Mouse (Mus musculus) thymus, postnatal 36 days (tissue): ENCODE results near the gene Svopl.
A peak's percentile ranks its signal among the peaks of the same experiment; 100 is the strongest.

ENCODE experiments used
- DNase-seq, 2 experiments: peaks; one replicate each; pipeline ENCODE4 v3.0.0; 2022; ENCODE audit warnings: mixed read lengths in 2 of 2

The Svopl gene

DNA sequence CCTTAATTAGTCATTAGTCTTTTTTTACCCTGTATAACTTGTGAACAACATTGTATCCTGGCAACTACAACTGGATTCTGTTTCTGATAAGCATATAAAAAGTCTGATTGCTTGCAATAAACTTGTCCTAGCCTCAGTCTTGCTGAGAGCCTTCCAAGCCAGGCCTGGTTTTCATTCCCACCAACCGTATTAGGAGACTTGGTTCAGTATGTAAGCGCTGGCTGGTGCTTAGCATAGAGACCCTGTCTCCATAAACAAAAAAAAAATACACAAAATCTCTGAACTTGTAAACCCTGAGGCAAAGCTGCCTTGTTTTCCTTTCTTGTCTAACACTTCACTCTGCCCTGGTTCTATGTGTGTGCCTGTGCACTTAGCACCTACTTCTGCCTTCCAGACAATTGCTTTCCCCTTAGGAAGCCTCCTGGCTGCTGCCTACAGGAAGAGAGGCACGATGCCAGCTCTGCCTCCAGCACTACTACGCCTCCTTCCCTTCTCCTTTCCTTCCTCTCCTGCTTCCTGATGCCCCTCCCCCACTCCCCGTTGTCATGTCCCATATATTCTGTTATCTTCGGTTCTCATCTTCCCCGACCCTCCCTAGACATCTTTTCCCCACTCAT, 14.8 kb downstream of the Svopl start:
- no peak for DNase-seq

DNA sequence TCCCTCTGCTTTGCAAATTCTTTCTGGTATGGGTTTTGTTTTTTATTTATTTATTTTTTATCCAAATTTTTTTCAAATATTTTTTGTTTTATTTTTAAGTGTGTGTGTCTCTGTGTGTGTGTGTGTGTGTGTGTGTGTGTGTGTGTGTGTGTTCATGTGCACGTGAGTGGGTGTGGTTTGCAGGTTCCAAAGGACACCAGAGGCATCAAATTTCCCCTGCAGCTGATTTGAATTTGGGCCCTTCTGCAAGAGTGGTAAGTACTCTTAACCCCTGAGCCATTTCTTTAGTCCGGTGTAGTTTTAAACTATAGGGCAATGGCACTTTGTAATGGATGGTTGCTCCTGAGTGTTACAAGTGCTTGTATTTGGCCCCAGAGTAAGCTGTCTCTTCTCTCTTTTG, 18.6 kb downstream of the Svopl start:
- no peak for DNase-seq

DNA sequence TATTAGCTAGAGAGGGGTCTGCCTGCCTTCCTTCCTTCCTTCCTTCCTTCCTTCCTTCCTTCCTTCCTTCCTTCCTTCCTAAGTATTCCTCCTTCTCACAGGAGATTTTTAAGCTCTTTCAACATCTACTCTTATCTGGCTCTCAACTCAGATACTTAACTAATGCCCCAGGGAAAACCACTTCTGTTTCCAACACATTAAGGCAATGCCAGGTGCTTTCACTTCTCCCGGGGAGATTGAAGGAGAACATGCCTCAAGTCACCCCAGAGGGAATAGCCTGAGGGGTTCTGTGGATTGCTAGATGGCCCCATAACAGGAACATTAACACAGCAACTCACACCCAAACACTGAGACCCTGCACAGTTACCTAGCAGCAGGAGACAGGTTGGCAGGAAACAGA, 19.0 kb downstream of the Svopl start:
- DNase-seq, result no peak

DNA sequence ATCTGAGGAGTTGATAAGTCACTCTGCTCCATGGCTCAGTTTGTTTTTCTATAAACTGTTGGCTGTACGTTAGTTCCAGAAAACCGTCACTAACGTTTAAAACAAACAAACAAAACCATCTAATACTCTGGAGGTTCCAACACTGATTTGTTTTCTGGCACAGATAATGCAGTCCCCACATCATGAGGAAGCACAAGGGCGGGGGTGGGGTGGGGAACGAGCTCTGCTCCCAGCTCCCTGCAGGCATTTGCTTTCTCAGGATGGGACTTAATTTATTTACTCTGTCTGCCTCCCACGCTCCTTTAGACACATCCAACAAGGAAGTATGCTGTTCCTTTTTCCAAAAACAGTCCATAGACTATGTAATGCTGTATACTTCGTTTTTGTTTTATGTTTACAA, 23.5 kb downstream of the Svopl start:
- DNase-seq, result no peak

DNA sequence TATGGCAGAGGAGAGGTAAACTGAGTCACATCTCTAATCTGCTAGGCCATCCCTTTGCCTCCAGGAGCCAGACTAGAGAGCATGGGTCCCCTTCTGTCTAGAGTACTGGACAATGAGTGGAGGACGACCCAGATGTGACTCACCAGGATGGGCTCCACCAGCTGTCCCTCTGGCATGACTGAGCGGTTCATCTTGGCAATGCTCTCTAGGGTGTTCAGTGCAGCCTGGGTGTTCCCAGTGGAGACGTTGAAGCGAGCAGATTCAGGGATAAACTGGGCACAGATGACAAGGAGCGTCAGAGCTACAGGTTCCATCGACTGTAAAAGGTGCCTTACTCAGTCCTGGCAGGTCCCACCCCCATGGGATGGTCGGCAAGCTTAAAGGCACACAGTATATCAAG, 25.4 kb downstream of the Svopl start:
- no peak for DNase-seq

DNA sequence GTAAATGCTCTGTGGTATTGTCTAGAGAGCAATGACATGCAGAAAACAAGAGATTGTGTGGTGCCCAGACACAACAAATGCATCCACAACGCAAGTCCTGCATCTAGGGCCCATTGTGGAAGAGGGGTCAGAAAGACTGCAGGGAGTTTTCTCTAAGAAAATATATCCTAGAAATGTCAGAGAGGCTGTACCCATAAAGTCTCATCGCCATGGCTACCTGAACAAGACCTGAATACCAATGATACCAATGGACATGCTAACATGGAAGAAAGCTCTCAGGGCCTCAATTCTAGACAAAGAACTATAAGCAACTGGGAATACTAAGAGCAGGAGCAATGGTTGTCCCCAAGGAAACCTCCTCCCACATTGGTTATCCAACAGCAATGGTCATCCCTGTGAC, 34.0 kb downstream of the Svopl start:
- DNase-seq, result no peak

DNA sequence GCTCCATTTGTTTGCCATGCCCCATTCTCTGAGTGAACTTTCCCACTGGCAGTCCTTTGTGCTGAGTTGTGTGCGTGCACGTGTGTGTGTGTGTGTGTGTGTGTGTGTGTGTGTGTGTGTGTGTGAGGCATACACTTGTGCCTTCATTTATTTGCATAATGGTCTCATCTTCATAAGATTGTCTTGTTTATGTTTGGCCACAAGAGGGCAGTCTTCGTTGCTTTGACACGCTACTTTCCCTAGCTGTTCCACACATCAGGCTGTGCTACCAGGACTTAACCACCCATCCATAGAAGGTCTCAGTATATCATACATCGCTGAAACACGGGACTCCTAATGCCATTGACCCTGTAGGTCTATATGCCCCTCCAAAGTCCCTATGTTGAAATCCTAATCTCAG, 39.3 kb downstream of the Svopl start:
- DNase-seq, result peak; percentile 11 to 21

DNA sequence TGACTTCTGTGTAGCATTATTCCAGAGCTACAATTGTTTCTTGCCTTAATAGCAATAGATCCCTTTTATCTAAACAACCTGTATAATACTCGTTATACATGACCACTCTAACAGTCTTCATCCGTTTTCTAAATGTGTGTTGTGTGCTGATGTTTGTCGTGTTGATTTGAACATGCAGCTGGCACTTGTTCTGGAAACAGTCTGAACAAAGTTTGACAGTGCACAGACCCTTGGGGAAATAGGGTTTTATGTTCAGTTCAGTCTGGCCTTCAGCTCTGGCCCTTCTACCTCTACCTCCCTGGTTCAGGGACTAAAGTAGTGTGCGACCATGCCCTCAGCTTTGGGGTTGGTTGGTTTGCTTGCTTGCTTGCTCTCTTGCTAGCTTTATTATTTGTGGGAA, 79.4 kb downstream of the Svopl start:
- DNase-seq, result no peak

DNA sequence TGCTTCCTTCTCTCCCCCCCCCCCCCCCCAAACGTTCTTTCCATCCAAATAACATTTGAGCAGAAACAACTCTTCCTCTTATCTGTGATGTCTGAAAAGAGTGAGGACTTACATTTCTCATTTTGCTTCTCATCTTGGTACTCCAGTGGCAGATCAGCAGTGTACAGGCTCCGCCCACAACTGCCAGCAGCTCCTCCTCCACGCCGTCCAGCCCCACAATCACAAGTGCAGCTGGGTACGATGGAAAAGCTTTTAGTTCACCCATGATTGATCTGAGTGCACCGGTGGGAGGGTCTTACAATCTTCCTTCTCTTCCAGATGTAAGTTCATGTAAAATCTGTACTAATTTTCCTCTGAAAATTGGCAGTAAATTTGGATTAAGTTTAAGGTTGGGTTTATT, 95.5 kb downstream of the Svopl start:
- DNase-seq, result no peak

DNA sequence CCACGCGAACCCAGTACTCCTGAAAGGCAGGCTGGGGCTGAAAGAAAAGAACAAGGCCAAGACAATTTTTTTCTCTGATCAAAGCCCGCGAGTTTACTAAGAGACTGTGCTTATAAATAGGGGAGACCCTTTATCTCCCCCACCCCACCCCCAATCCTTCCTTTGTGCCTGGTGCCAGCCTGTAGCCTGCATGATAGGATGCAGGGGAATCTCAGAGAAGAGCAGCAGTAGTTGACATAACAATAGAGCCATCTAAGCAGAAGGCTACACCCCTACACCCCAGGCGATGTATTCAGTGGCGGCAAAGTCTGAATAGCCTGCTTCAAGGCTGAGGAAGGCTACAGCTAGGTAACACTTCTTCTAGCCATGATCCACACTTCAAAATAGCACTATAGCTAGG, 110.3 kb downstream of the Svopl start:
- no peak for DNase-seq
